Mouse (Mus musculus) mouse embryonic stem cell (cell line): Measurements from ENCODE around the gene Edem2.

Experiments used
- in situ Hi-C, 2 experiments: fragments of 300-500 bp; cut with MboI; formaldehyde crosslinking; loops; 1 replicate in 1 of 2; 3 replicates in 1 of 2; pipeline ENCODE4 v1.14.3; 2019 to 2020; ENCODE audit warnings: low sequenced_read_pairs in 2 of 2, low pct_unique_long_range_greater_than_20kb in 1 of 2, mixed read lengths in 1 of 2; ENCODE audit not compliant: unreplicated experiment in 1 of 2

The Edem2 gene

GRCm38 (mm10) chr2:155696091-155696558 lies 33.1 kb downstream of the Edem2 start:
- in situ Hi-C loops: no loop called here

- in situ Hi-C loops: no loop called here
Observed at GRCm38 (mm10) chr2:155695316-155695715, 34.0 kb downstream of the Edem2 start.

GRCm38 (mm10) chr2:155694564-155694963 lies 34.7 kb downstream of the Edem2 start:
- in situ Hi-C loops: no loop called here

- in situ Hi-C loops: no loop called here
Observed at GRCm38 (mm10) chr2:155693136-155693535, 36.1 kb downstream of the Edem2 start.

GRCm38 (mm10) chr2:155691723-155692493 lies 37.4 kb downstream of the Edem2 start, which contains the start of gene Trpc4ap:
Trpc4ap (minus strand) TSS chr2:155692384.
- in situ Hi-C loops: no loop called here

- in situ Hi-C loops: no loop called here
Observed at GRCm38 (mm10) chr2:155691336-155691722, 37.9 kb downstream of the Edem2 start.

- in situ Hi-C loops: loop anchor here in 1 of 2 experiments (10.0 kb wide), 1 partner anchor 66 kb away; the partner anchor contains the start of gene Procr
Observed at GRCm38 (mm10) chr2:155689211-155689610, 40.1 kb downstream of the Edem2 start.

GRCm38 (mm10) chr2:155687746-155688145 lies 41.5 kb downstream of the Edem2 start:
- in situ Hi-C loops: loop anchor here in 1 of 2 experiments (10.0 kb wide), 1 partner anchor 67 kb away; the partner anchor contains the start of gene Procr

GRCm38 (mm10) chr2:155686572-155686971 lies 42.7 kb downstream of the Edem2 start:
- in situ Hi-C loops: loop anchor here in 1 of 2 experiments (10.0 kb wide), 1 partner anchor 68 kb away; the partner anchor contains the start of gene Procr

GRCm38 (mm10) chr2:155683821-155684220 lies 45.5 kb downstream of the Edem2 start:
- in situ Hi-C loops: loop anchor here in 1 of 2 experiments (10.0 kb wide), 1 partner anchor 71 kb away; the partner anchor contains the start of gene Procr

- in situ Hi-C loops: loop anchor here in 1 of 2 experiments (10.0 kb wide), 1 partner anchor 72 kb away; the partner anchor contains the start of gene Procr
Observed at GRCm38 (mm10) chr2:155683137-155683536, 46.1 kb downstream of the Edem2 start.

GRCm38 (mm10) chr2:155681874-155682273 lies 47.4 kb downstream of the Edem2 start:
- in situ Hi-C loops: loop anchor here in 1 of 2 experiments (10.0 kb wide), 1 partner anchor 73 kb away; the partner anchor contains the start of gene Procr

GRCm38 (mm10) chr2:155681194-155681593 lies 48.1 kb downstream of the Edem2 start:
- in situ Hi-C loops: loop anchor here in 1 of 2 experiments (10.0 kb wide), 1 partner anchor 74 kb away; the partner anchor contains the start of gene Procr

GRCm38 (mm10) chr2:155680591-155680990 lies 48.7 kb downstream of the Edem2 start:
- in situ Hi-C loops: loop anchor here in 1 of 2 experiments (10.0 kb wide), 1 partner anchor 74 kb away; the partner anchor contains the start of gene Procr

- in situ Hi-C loops: loop anchor here in 1 of 2 experiments (10.0 kb wide), 1 partner anchor 75 kb away; the partner anchor contains the start of gene Procr
Observed at GRCm38 (mm10) chr2:155679586-155680110, 49.6 kb downstream of the Edem2 start.

- in situ Hi-C loops: no loop called here
Observed at GRCm38 (mm10) chr2:155675118-155675517, 54.2 kb downstream of the Edem2 start.

GRCm38 (mm10) chr2:155673546-155673945 lies 55.7 kb downstream of the Edem2 start:
- in situ Hi-C loops: loop anchor here in 1 of 2 experiments (25.0 kb wide), 1 partner anchor 89 kb away; the partner anchor contains the start of gene Procr

GRCm38 (mm10) chr2:155671236-155671635 lies 58.0 kb downstream of the Edem2 start:
- in situ Hi-C loops: loop anchor here in 1 of 2 experiments (25.0 kb wide), 1 partner anchor 91 kb away; the partner anchor contains the start of gene Procr

GRCm38 (mm10) chr2:155668461-155668860 lies 60.8 kb downstream of the Edem2 start:
- in situ Hi-C loops: loop anchor here in 1 of 2 experiments (25.0 kb wide), 1 partner anchor 94 kb away; the partner anchor contains the start of gene Procr
